Mouse (Mus musculus) kidney, adult 2 months (tissue): ENCODE measurements around the gene AI661453.

ENCODE experiments used
- CTCF ChIP-seq: fragments of 200-500 bp; conservative IDR thresholded peaks from 2 replicates; pipeline ENCODE4 v1.5.1; 2011; ENCODE audit warnings: low read depth, mild to moderate bottlenecking, control low read depth, low read length, moderate library complexity, mixed read lengths; ENCODE audit not compliant: insufficient read depth, insufficient read length
- POLR2A ChIP-seq: fragments of 200-500 bp; IDR thresholded peaks from one replicate; pipeline ENCODE4 v1.6.1; 2011; ENCODE audit warnings: low read depth, low read length, control low read depth

GRCm38 (mm10) chr17:47479887-47480286 lies 43.5 kb downstream of the AI661453 start:
- TF ChIP-seq CTCF (no peak), POLR2A (no peak)
